Mouse (Mus musculus): ENCODE results near the gene Fer. TPM values are rescaled to one million over a fixed set of nuclear protein-coding genes. Genes with fewer than 3 reads are reported as not detected.

The Fer gene
- polyA plus RNA-seq, 1 experiment = 4.3 TPM

- 85% methylated on average over 7 of the region's 7 CpGs for WGBS
- TF ChIP-seq POLR2A (IDR thresholded peaks at IDR 0.05; ENCODE audit: borderline replicate concordance, extremely low read depth, low read depth, low read length) (no peak), CTCF (IDR thresholded peaks at IDR 0.05; ENCODE audit: insufficient read depth, low read length) (no peak)
- Histone ChIP-seq H3K4me1 (ENCODE audit: control insufficient read depth, insufficient read depth, low read length) (no peaks in the 10 kb centered on the region), H3K4me3 (replicated peaks; ENCODE audit: extremely low read depth, low read depth, low read length) (no peak overlapping the region)
- DNase-seq = no peak
These were observed 34.2 kb downstream of the Fer start for GRCm38 (mm10) chr17:63897050-63897449.

GRCm38 (mm10) chr17:63909297-63909696 lies 46.4 kb downstream of the Fer start:
- H3K4me1 ChIP-seq (ENCODE audit: control insufficient read depth, insufficient read depth, low read length) = no peaks in the 10 kb centered on the region
- WGBS = 94% methylated on average over 4 of the region's 4 CpGs
- DNase-seq = no peak
- TF ChIP-seq CTCF (IDR thresholded peaks at IDR 0.05; ENCODE audit: insufficient read depth, low read length) (no peak), POLR2A (IDR thresholded peaks at IDR 0.05; ENCODE audit: borderline replicate concordance, extremely low read depth, low read depth, low read length) (no peak)
- H3K4me3 ChIP-seq (replicated peaks; ENCODE audit: extremely low read depth, low read depth, low read length) = no peak overlapping the region

- DNase-seq = no peak
- no peaks in the 10 kb centered on the region; the same call in 1 of the 2 replicates for H3K4me1 ChIP-seq (ENCODE audit: control insufficient read depth, insufficient read depth, low read length)
- TF ChIP-seq POLR2A (IDR thresholded peaks at IDR 0.05; ENCODE audit: borderline replicate concordance, extremely low read depth, low read depth, low read length) (no peak), CTCF (IDR thresholded peaks at IDR 0.05; ENCODE audit: insufficient read depth, low read length) (no peak)
- 31% methylated on average over 6 of the region's 6 CpGs for WGBS
- no peak overlapping the region for H3K4me3 ChIP-seq (replicated peaks; ENCODE audit: extremely low read depth, low read depth, low read length)
These were observed 58.8 kb downstream of the Fer start for GRCm38 (mm10) chr17:63921601-63922203.

GRCm38 (mm10) chr17:63925581-63925980 lies 62.7 kb downstream of the Fer start:
- WGBS = 50% methylated on average over 3 of the region's 3 CpGs
- DNase-seq = no peak
- TF ChIP-seq CTCF (IDR thresholded peaks at IDR 0.05; ENCODE audit: insufficient read depth, low read length) = no peak
- TF ChIP-seq POLR2A (IDR thresholded peaks at IDR 0.05; ENCODE audit: borderline replicate concordance, extremely low read depth, low read depth, low read length) = no peak

GRCm38 (mm10) chr17:63930634-63931033 lies 67.8 kb downstream of the Fer start:
- no peak overlapping the region for H3K4me3 ChIP-seq (replicated peaks; ENCODE audit: extremely low read depth, low read depth, low read length)
- no peaks in the 10 kb centered on the region for H3K4me1 ChIP-seq (ENCODE audit: control insufficient read depth, insufficient read depth, low read length)
- DNase-seq = no peak
- WGBS = 50% methylated on average over 4 of the region's 4 CpGs
- TF ChIP-seq CTCF (IDR thresholded peaks at IDR 0.05; ENCODE audit: insufficient read depth, low read length) = no peak
- no peak for TF ChIP-seq POLR2A (IDR thresholded peaks at IDR 0.05; ENCODE audit: borderline replicate concordance, extremely low read depth, low read depth, low read length)

More at GRCm38 (mm10) chr17:63925581-63925980, 62.7 kb downstream of the Fer start:
- Histone ChIP-seq H3K4me1 (ENCODE audit: control insufficient read depth, insufficient read depth, low read length) (no peaks in the 10 kb centered on the region; the same call in 1 of the 2 replicates), H3K4me3 (replicated peaks; ENCODE audit: extremely low read depth, low read depth, low read length) (no peak overlapping the region)

- DNase-seq = no peak
- 71% methylated on average over 1 of the region's 1 CpGs for WGBS
- Histone ChIP-seq H3K4me1 (ENCODE audit: control insufficient read depth, insufficient read depth, low read length) (no peaks in the 10 kb centered on the region), H3K4me3 (replicated peaks; ENCODE audit: extremely low read depth, low read depth, low read length) (no peak overlapping the region)
- TF ChIP-seq CTCF (IDR thresholded peaks at IDR 0.05; ENCODE audit: insufficient read depth, low read length) (no peak), POLR2A (IDR thresholded peaks at IDR 0.05; ENCODE audit: borderline replicate concordance, extremely low read depth, low read depth, low read length) (no peak)
These were observed 68.7 kb downstream of the Fer start for GRCm38 (mm10) chr17:63931556-63931955.

GRCm38 (mm10) chr17:63935408-63935807 lies 72.5 kb downstream of the Fer start:
- WGBS = 94% methylated on average over 2 of the region's 2 CpGs
- DNase-seq = no peak

GRCm38 (mm10) chr17:63937886-63938285 lies 75.0 kb downstream of the Fer start:
- no peak for TF ChIP-seq POLR2A (IDR thresholded peaks at IDR 0.05; ENCODE audit: borderline replicate concordance, extremely low read depth, low read depth, low read length)
- TF ChIP-seq CTCF (IDR thresholded peaks at IDR 0.05; ENCODE audit: insufficient read depth, low read length) = no peak
- Histone ChIP-seq H3K4me3 (replicated peaks; ENCODE audit: extremely low read depth, low read depth, low read length) (no peak overlapping the region), H3K4me1 (ENCODE audit: control insufficient read depth, insufficient read depth, low read length) (no peaks in the 10 kb centered on the region)
- 80% methylated on average over 18 of the region's 18 CpGs for WGBS
- no peak for DNase-seq

More at GRCm38 (mm10) chr17:63935408-63935807, 72.5 kb downstream of the Fer start:
- no peaks in the 10 kb centered on the region for H3K4me1 ChIP-seq (ENCODE audit: control insufficient read depth, insufficient read depth, low read length)
- no peak for TF ChIP-seq POLR2A (IDR thresholded peaks at IDR 0.05; ENCODE audit: borderline replicate concordance, extremely low read depth, low read depth, low read length)
- TF ChIP-seq CTCF (IDR thresholded peaks at IDR 0.05; ENCODE audit: insufficient read depth, low read length) = no peak
- H3K4me3 ChIP-seq (replicated peaks; ENCODE audit: extremely low read depth, low read depth, low read length) = no peak overlapping the region

GRCm38 (mm10) chr17:63946772-63947171 lies 83.9 kb downstream of the Fer start:
- TF ChIP-seq POLR2A (IDR thresholded peaks at IDR 0.05; ENCODE audit: borderline replicate concordance, extremely low read depth, low read depth, low read length) = no peak
- no peak for TF ChIP-seq CTCF (IDR thresholded peaks at IDR 0.05; ENCODE audit: insufficient read depth, low read length)
- WGBS = 95% methylated on average over 2 of the region's 2 CpGs
- H3K4me3 ChIP-seq (replicated peaks; ENCODE audit: extremely low read depth, low read depth, low read length) = no peak overlapping the region
- no peaks in the 10 kb centered on the region for H3K4me1 ChIP-seq (ENCODE audit: control insufficient read depth, insufficient read depth, low read length)
- DNase-seq = no peak

- no peak for DNase-seq
- WGBS = 78% methylated on average over 4 of the region's 4 CpGs
- Histone ChIP-seq H3K4me3 (replicated peaks; ENCODE audit: extremely low read depth, low read depth, low read length) (no peak overlapping the region), H3K4me1 (ENCODE audit: control insufficient read depth, insufficient read depth, low read length) (no peaks in the 10 kb centered on the region)
- TF ChIP-seq CTCF (IDR thresholded peaks at IDR 0.05; ENCODE audit: insufficient read depth, low read length) (no peak), POLR2A (IDR thresholded peaks at IDR 0.05; ENCODE audit: borderline replicate concordance, extremely low read depth, low read depth, low read length) (no peak)
These were observed 85.9 kb downstream of the Fer start for GRCm38 (mm10) chr17:63948811-63949210.
